Mouse (Mus musculus): Measurements from ENCODE around the gene Clstn3.

DNA sequence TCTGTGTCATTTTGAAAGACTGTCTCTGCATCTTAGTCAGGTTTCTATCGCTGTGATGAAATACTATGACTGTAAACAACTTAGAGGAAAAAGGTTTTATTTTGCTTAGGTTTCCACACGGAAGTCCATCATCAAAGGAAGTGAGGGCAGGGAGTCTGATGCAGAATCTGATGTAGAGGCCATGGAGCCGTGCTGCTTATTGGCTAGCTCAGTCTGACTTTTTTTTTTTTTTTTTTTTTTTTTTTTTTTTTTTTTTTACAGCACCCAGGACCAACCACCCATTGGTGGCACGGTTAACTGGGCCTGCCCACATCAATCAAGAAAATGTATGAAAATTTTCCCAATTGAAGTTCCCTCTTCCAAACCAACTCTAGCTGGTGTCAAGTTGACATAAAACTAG is 24.4 kb upstream of the Clstn3 start:
- TF ChIP-seq UBTF (IDR thresholded peaks at IDR 0.05; ENCODE audit: low read depth, low read length) (no peak), POLR2A (IDR thresholded peaks at IDR 0.05; ENCODE audit: low read depth, low read length) (no peak), TCF12 (IDR thresholded peaks at IDR 0.05; ENCODE audit: low read depth, low read length) (no peak), MYC (IDR thresholded peaks at IDR 0.05; ENCODE audit: low read depth, low read length) (no peak), CTCF (conservative IDR thresholded peaks at IDR 0.05 in 1 of 2, IDR thresholded peaks at IDR 0.05 in 1 of 2; ENCODE audit: low read depth in 2 of 2, low read length in 2 of 2) (no peak), EP300 (IDR thresholded peaks at IDR 0.05; ENCODE audit: low read length) (no peak), MEF2A (IDR thresholded peaks at IDR 0.05; ENCODE audit: borderline replicate concordance, low read depth, low read length) (no peak)

Measured in CH12.LX (cell line).